Mouse (Mus musculus): Measurements from ENCODE around the gene B3glct. TPM values are rescaled to one million over a fixed set of nuclear protein-coding genes. Genes with fewer than 3 reads are reported as not detected.
A peak's percentile ranks its signal among the peaks of the same experiment; 100 is the strongest.

Gene B3glct
- total and polyA plus RNA-seq, 3 experiments: 12.1 to 14.2 TPM; not detected in 1

DNA sequence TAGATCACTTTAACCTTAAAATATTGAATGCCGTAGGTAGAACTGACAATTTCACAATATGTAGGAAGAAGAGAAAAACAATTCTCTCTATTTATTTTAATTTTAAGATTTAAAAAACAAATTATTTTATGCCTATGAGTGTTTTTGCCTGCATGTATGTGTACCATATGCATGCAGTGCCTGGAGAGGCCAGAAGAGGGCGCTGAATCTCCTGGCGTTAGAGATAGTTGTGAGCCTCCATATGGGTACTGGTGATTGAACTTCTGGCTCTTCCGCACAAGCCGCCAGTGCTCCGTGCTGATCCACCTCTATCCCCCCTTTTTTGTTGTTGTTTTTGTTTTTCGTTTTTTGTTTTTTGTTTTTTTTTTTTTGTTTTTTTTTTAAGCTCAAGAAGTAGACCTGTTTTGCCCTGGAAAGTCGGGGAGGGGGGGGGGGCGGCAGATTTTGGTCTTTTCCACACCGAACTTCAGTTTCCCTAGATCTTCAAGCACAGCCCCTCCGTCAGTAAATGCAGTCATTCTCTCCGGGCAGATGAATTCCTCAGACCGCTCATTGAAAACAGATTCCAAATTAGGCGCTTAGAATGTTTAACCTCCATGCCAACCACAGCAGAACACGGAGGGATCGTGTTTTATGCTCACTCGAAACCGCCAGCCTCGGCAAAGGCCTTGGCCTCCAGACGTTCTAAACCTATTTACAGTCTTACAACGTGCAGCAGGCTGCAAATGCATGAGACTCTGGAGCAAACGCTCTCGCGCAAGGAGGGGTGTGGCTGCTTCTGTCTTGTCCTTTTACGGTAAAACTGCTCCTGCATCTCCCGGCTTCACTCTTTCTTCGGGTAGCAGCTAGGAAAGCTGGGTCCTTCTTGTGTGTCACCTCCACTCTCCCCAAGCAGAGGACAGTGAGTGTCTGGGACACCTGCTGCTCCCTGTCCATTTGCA, 70.9 kb downstream of the B3glct start:
- no peaks in the 10 kb centered on the region for H3K36me3 ChIP-seq (ENCODE audit: control insufficient read depth in 1 of 2, insufficient read depth in 2 of 2, low read length in 2 of 2)
- TF ChIP-seq SMC3 (IDR thresholded peaks at IDR 0.05; ENCODE audit: low read depth, low read length) (peak; percentile 29; the same call in 1 of the 2 replicates), POLR2AphosphoS5 (IDR thresholded peaks at IDR 0.05; ENCODE audit: borderline replicate concordance, low read depth, low read length) (no peak), KAT2A (conservative IDR thresholded peaks at IDR 0.05; ENCODE audit: low read depth, low read length) (no peak), USF2 (IDR thresholded peaks at IDR 0.05; ENCODE audit: borderline replicate concordance in 1 of 2, insufficient read depth in 1 of 2, low read depth in 1 of 2, low read length in 2 of 2) (no peak), UBTF (IDR thresholded peaks at IDR 0.05; ENCODE audit: borderline replicate concordance, insufficient read depth, low read depth, low read length) (no peak), CTCF (IDR thresholded peaks at IDR 0.05 in 2 of 3, conservative IDR thresholded peaks at IDR 0.05 in 1 of 3; ENCODE audit: control insufficient read depth in 1 of 3, insufficient read depth in 1 of 3, low read depth in 2 of 3, low read length in 3 of 3, poor library complexity in 1 of 3, severe bottlenecking in 1 of 3) (peak; percentile 50 to 58 (median 56)), MAFK (IDR thresholded peaks at IDR 0.05; ENCODE audit: borderline replicate concordance, low read depth, low read length) (no peak), ETS1 (IDR thresholded peaks at IDR 0.05; ENCODE audit: low read depth, low read length) (no peak), JUND (IDR thresholded peaks at IDR 0.05; ENCODE audit: low read depth, low read length) (no peak), MXI1 (IDR thresholded peaks at IDR 0.05; ENCODE audit: low read depth, low read length) (no peak), HCFC1 (IDR thresholded peaks at IDR 0.05; ENCODE audit: low read depth, low read length) (no peak), RAD21 (IDR thresholded peaks at IDR 0.05; ENCODE audit: low read depth, low read length) (peak; percentile 4), MEF2A (IDR thresholded peaks at IDR 0.05; ENCODE audit: extremely low read depth, insufficient replicate concordance, low read depth, low read length, poor library complexity, severe bottlenecking) (no peak)
- peak; percentile 42 for DNase-seq (ENCODE audit: low read depth, low spot score)
- H3K4me1 ChIP-seq (ENCODE audit: control insufficient read depth in 1 of 2, insufficient read depth in 2 of 2, low read length in 2 of 2): no peaks in the 10 kb centered on the region
- H3K4me3 ChIP-seq (ENCODE audit: control insufficient read depth in 1 of 2, insufficient read depth in 1 of 2, low read depth in 2 of 2, low read length in 2 of 2): no peak overlapping the region
- no peak overlapping the region for H3K27ac ChIP-seq (ENCODE audit: control insufficient read depth, low read depth, low read length)
- no peaks in the 10 kb centered on the region for H3K27me3 ChIP-seq (ENCODE audit: control insufficient read depth in 1 of 2, insufficient read depth in 2 of 2, low read length in 2 of 2)
- H3K9me3 ChIP-seq (replicated peaks; ENCODE audit: insufficient read depth, low read length): no peaks in the 10 kb centered on the region
- no peaks in the 10 kb centered on the region for H3K79me2 ChIP-seq (ENCODE audit: control insufficient read depth, insufficient read depth, low read length, poor library complexity)
- H3K9ac ChIP-seq (ENCODE audit: control insufficient read depth, low read depth, low read length, poor library complexity, severe bottlenecking): no peak overlapping the region

DNA sequence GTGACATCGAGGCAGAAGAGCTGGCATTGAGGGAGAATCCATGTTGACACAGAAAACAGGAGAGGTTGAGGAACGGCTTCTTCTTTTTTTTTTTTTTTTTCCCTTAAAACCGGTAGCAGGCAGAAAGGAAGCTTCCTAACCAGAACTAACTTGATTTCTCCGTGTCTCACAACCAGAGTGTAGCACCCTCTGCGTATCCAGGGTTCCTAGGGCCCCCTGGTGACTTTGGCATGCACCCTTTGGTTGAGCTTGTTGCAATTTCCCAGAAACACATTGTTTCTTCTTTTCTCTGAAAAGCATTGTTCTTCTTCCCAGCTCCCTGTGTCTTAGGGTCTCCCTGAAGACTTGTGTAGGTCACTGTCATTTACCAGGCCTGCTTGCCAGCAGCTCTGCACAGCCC, 73.8 kb downstream of the B3glct start:
- H3K4me1 ChIP-seq (ENCODE audit: control insufficient read depth in 1 of 2, insufficient read depth in 2 of 2, low read length in 2 of 2): no peaks in the 10 kb centered on the region
- no peaks in the 10 kb centered on the region for H3K27me3 ChIP-seq (ENCODE audit: control insufficient read depth in 1 of 2, insufficient read depth in 2 of 2, low read length in 2 of 2)
- DNase-seq (ENCODE audit: low read depth, low spot score): no peak
- no peak overlapping the region for H3K27ac ChIP-seq (ENCODE audit: control insufficient read depth, low read depth, low read length)
- no peaks in the 10 kb centered on the region for H3K9me3 ChIP-seq (replicated peaks; ENCODE audit: insufficient read depth, low read length)
- no peak overlapping the region for H3K9ac ChIP-seq (ENCODE audit: control insufficient read depth, low read depth, low read length, poor library complexity, severe bottlenecking)
- TF ChIP-seq ZKSCAN1 (IDR thresholded peaks at IDR 0.05; ENCODE audit: low read depth, low read length) (no peak), ZNF384 (IDR thresholded peaks at IDR 0.05; ENCODE audit: low read depth, low read length) (no peak), POLR2A (IDR thresholded peaks at IDR 0.05; ENCODE audit: control insufficient read depth in 1 of 2, insufficient read depth in 1 of 2, low read depth in 1 of 2, low read length in 2 of 2, poor library complexity in 1 of 2) (no peak), KAT2A (conservative IDR thresholded peaks at IDR 0.05; ENCODE audit: low read depth, low read length) (no peak), JUND (IDR thresholded peaks at IDR 0.05; ENCODE audit: low read depth, low read length) (no peak)
- no peak overlapping the region for H3K4me3 ChIP-seq (ENCODE audit: control insufficient read depth in 1 of 2, insufficient read depth in 1 of 2, low read depth in 2 of 2, low read length in 2 of 2)
- no peaks in the 10 kb centered on the region for H3K79me2 ChIP-seq (ENCODE audit: control insufficient read depth, insufficient read depth, low read length, poor library complexity)
- H3K36me3 ChIP-seq (ENCODE audit: control insufficient read depth in 1 of 2, insufficient read depth in 2 of 2, low read length in 2 of 2): no peaks in the 10 kb centered on the region

Measured in MEL (cell line).